Mouse (Mus musculus) heart, embryonic 12.5 days (tissue): ENCODE measurements around the gene Sp140. TPM values are rescaled to one million over a fixed set of nuclear protein-coding genes. Genes with fewer than 3 reads are reported as not detected.
"Not testable (repeated sequence)": the region's sequence is repeated elsewhere in the genome, so short reads cannot be mapped to it uniquely, and the experiment has no call there.

ENCODE experiments used
- ATAC-seq: fragments of 200-750 bp; cut with Nextera tagmentation; 2 replicates; pipeline ENCODE4 v1.8.0; 2017; ENCODE audit warnings: moderate TSS enrichment, moderate library complexity; ENCODE audit not compliant: insufficient number of reproducible peaks, low FRiP score
- H3K27ac ChIP-seq: fragments of 300-500 bp; sonication (generic); 2 replicates; pipeline ENCODE4 v1.5.1; 2016; ENCODE audit warnings: mild to moderate bottlenecking, moderate library complexity; ENCODE audit not compliant: poor library complexity, severe bottlenecking
- H3K27me3 ChIP-seq: fragments of 300-500 bp; sonication (generic); replicated peaks from 2 replicates; pipeline ENCODE4 v1.6.1; 2016; ENCODE audit warnings: mild to moderate bottlenecking, moderate library complexity
- H3K36me3 ChIP-seq: fragments of 300-500 bp; sonication (generic); 2 replicates; pipeline ENCODE4 v1.6.1; 2016; ENCODE audit warnings: mild to moderate bottlenecking, moderate library complexity
- H3K4me1 ChIP-seq: fragments of 300-500 bp; sonication (generic); replicated peaks from 2 replicates; pipeline ENCODE4 v1.6.1; 2016; ENCODE audit warnings: mild to moderate bottlenecking
- H3K4me2 ChIP-seq: fragments of 300-500 bp; sonication (generic); 2 replicates; pipeline ENCODE4 v1.6.1; 2016; ENCODE audit warnings: mild to moderate bottlenecking, moderate library complexity
- H3K4me3 ChIP-seq: fragments of 300-500 bp; sonication (generic); 2 replicates; pipeline ENCODE4 v1.5.1; 2016; ENCODE audit warnings: mild to moderate bottlenecking
- H3K9ac ChIP-seq: fragments of 300-500 bp; sonication (generic); 2 replicates; pipeline ENCODE4 v1.6.1; 2016; ENCODE audit warnings: mild to moderate bottlenecking, moderate library complexity
- H3K9me3 ChIP-seq: fragments of 300-500 bp; sonication (generic); replicated peaks from 2 replicates; pipeline ENCODE4 v1.6.1; 2016; ENCODE audit warnings: mild to moderate bottlenecking, moderate library complexity
- WGBS: fragments of 180-500 bp; shearing (Covaris S2); methylation state at CpG from one replicate; pipeline ENCODE4 v1.1.7; 2016; 5-methylcytosine and 5-hydroxymethylcytosine counted together
- polyA plus RNA-seq: library from polyadenylated mRNA; unstranded; fragments of >200 nt; fragmentation: Nextera tagmentation; extraction: Ambion mirVana; gene quantifications from 2 replicates; pipeline ENCODE4 v1.2.1, GENCODE M21; 2016

The Sp140 gene
- polyA plus RNA-seq, 1 experiment from 2014 or later = 2.1 TPM

DNA sequence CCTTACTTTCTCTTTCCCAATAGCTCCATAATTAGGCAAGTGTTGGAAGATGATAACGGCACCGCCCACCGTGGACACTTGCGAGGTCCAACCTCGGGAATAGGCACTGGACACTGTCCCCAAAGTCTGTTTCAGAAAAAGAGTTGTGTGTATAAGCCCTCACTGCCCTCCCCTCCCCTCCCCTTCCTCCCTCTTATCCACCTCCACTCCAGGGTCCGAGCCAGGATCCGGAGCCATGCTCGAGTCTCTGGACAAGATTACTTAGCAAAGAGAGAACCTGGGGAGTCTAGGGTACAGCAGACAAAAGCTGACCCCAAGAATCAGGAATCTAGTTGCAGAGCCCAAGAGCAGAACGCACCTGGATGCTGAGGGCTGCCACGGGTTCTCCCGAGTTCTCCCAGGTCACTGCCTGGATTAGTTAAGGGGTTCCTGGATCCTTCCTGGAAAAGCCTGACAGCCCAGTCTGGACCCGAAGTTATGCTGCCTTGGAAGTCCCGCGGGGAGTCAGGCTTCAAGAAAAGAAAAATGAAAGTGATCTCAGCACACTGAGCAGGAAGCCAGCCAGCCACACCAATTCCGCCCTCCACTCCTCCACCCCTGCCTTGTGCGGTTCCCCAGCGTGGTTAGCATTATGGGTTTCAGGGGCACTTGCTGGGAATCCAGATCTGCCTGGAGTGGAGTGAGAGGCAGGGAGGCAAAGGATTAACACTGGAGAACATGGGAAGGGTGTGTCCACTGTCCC, 1.7 kb upstream of the Sp140 start, which contains the start of gene Sp110:
Gene Sp110, minus strand, starts transcription at position 547 of the 742 bp plus-strand sequence.
- not testable (repeated sequence) for H3K9me3 ChIP-seq, H3K27ac ChIP-seq, H3K9ac ChIP-seq, ATAC-seq, H3K4me2 ChIP-seq, H3K4me3 ChIP-seq, H3K4me1 ChIP-seq, H3K27me3 ChIP-seq, H3K36me3 ChIP-seq
- WGBS = 62% methylated on average over 17 of the region's 17 CpGs

DNA sequence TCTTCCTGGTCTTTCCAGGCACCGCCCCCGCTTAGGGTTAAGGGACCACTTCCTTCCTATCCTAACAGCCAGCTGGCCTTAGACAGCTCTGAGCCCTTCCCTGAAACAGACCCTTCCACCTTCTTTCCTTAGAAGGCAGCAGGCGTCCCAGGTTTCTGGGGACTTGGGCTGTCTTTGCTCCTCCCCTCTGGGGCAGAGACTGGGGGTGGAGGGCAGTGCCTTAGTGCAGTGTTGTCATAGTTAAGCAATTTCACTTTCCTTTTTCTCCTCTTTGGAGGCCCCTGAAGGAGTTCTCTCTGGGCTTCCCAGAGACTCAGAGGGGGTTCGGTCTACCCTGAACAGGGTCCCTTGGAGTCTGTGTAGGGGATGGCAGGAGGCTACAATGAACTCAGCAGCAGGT, 616 bp downstream of the Sp140 start:
- not testable (repeated sequence) for H3K27me3 ChIP-seq, ATAC-seq, H3K9me3 ChIP-seq, H3K27ac ChIP-seq, H3K36me3 ChIP-seq, H3K4me1 ChIP-seq, H3K9ac ChIP-seq, H3K4me3 ChIP-seq
- H3K4me2 ChIP-seq = 0 out of 2 replicates have a peak overlapping the region, but pooled peaks have one; percentile 15
- WGBS = 52% methylated on average over 4 of the region's 4 CpGs

GRCm38 (mm10) chr1:85604341-85604740, 4.2 kb downstream of the Sp140 start:
- H3K36me3 ChIP-seq, H3K4me2 ChIP-seq, H3K27ac ChIP-seq, H3K9me3 ChIP-seq, ATAC-seq, H3K9ac ChIP-seq, H3K4me1 ChIP-seq, H3K27me3 ChIP-seq, H3K4me3 ChIP-seq: not testable (repeated sequence)
- 78% methylated on average over 1 of the region's 1 CpGs for WGBS

GRCm38 (mm10) chr1:85608361-85608760, 8.2 kb downstream of the Sp140 start:
- not testable (repeated sequence) for H3K27me3 ChIP-seq, H3K27ac ChIP-seq, H3K4me2 ChIP-seq, H3K36me3 ChIP-seq, H3K4me3 ChIP-seq, H3K9ac ChIP-seq, H3K4me1 ChIP-seq, H3K9me3 ChIP-seq, ATAC-seq
- WGBS = 73% methylated on average over 3 of the region's 4 CpGs

- ATAC-seq = not testable (repeated sequence)
These were observed 10.4 kb downstream of the Sp140 start for GRCm38 (mm10) chr1:85610581-85610980.

DNA sequence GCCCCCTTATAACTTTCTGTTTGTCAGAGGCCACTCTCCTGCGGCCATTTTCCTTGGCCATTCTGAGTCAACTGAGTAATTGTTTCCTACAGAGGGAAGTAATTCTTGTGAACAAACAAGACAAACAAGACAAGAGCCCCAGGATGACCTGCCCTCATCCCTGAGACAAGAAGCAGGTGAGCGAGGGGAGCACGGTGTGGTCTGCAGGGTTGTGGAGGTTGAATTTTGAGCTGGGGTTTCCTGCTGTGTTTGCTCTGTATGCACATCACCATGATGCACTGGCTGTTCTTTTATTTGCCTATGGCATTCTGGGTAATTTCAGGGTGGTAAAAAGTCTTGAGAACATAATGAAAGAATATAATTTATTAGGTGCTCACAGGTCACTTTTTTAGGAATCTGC, 14.9 kb downstream of the Sp140 start:
- ATAC-seq, H3K4me1 ChIP-seq, H3K36me3 ChIP-seq, H3K27me3 ChIP-seq, H3K4me3 ChIP-seq, H3K9ac ChIP-seq, H3K9me3 ChIP-seq, H3K27ac ChIP-seq, H3K4me2 ChIP-seq: not testable (repeated sequence)
- 87% methylated on average over 3 of the region's 3 CpGs for WGBS

More at GRCm38 (mm10) chr1:85610581-85610980, 10.4 kb downstream of the Sp140 start:
- not testable (repeated sequence) for H3K27me3 ChIP-seq, H3K36me3 ChIP-seq, H3K4me2 ChIP-seq, H3K9me3 ChIP-seq, H3K4me1 ChIP-seq, H3K4me3 ChIP-seq, H3K27ac ChIP-seq, H3K9ac ChIP-seq
- no CpG with 5 or more reads among the region's 4 CpGs for WGBS

GRCm38 (mm10) chr1:85615819-85616218, 15.6 kb downstream of the Sp140 start:
- H3K4me2 ChIP-seq, H3K4me3 ChIP-seq, H3K27me3 ChIP-seq, H3K27ac ChIP-seq, H3K9me3 ChIP-seq, H3K36me3 ChIP-seq, H3K9ac ChIP-seq, H3K4me1 ChIP-seq, ATAC-seq: not testable (repeated sequence)
- 53% methylated on average over 3 of the region's 3 CpGs for WGBS

- H3K4me2 ChIP-seq, H3K9ac ChIP-seq, H3K9me3 ChIP-seq, H3K27ac ChIP-seq, H3K4me3 ChIP-seq, H3K36me3 ChIP-seq, H3K4me1 ChIP-seq, H3K27me3 ChIP-seq, ATAC-seq: not testable (repeated sequence)
- 53% methylated on average over 4 of the region's 5 CpGs for WGBS
These were observed 17.0 kb downstream of the Sp140 start for GRCm38 (mm10) chr1:85617161-85617560.

DNA sequence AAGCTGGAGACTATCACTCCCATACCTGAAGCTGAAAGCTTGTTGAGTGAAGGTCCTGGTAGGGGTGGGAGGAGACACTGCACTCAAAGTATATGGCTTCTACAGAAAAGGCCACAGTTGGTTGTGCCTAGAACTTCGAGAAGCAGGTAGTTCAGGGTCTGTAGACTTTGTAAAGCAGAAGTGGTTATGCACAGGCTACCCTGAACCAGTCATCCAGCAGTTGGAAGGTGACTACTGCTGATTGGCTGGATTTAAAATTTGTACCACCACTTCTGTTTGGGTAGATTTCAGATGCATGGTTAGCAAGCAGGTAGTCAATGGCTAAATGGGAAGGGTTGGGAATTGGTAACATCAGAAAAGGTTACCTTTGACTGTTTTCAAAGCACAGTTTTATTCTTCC, 18.5 kb downstream of the Sp140 start:
- not testable (repeated sequence) for H3K4me3 ChIP-seq, H3K36me3 ChIP-seq, ATAC-seq, H3K4me1 ChIP-seq, H3K9ac ChIP-seq, H3K4me2 ChIP-seq, H3K27me3 ChIP-seq, H3K27ac ChIP-seq, H3K9me3 ChIP-seq
- WGBS = 52% methylated on average over 1 of the region's 1 CpGs

GRCm38 (mm10) chr1:85636936-85637335, 36.8 kb downstream of the Sp140 start:
- not testable (repeated sequence) for H3K4me3 ChIP-seq, H3K4me2 ChIP-seq, H3K9me3 ChIP-seq, ATAC-seq, H3K4me1 ChIP-seq, H3K27me3 ChIP-seq, H3K9ac ChIP-seq, H3K27ac ChIP-seq, H3K36me3 ChIP-seq
- WGBS = 59% methylated on average over 3 of the region's 3 CpGs

DNA sequence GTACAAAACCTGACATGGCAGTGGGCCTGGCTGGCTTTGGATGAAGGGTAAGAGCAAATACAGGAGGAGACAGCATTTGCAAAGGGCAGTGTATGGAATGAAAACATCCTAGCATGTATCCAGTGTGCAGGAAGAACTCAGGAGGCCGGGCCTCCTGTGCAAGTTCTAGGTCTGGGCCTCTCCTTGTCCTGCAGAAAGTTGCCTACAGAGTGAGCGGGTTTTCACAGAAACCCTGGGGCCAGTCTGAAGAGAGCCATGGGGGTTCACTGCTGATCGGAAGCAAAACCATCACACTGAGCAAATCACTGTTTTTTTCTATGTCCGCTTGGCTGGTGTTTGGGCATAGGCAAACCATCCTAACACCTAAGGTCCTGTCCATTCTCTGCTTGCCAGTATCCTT, 38.0 kb downstream of the Sp140 start:
- not testable (repeated sequence) for H3K4me2 ChIP-seq, ATAC-seq, H3K9ac ChIP-seq, H3K4me3 ChIP-seq, H3K36me3 ChIP-seq, H3K27me3 ChIP-seq, H3K4me1 ChIP-seq, H3K27ac ChIP-seq, H3K9me3 ChIP-seq
- 71% methylated on average over 4 of the region's 4 CpGs for WGBS

DNA sequence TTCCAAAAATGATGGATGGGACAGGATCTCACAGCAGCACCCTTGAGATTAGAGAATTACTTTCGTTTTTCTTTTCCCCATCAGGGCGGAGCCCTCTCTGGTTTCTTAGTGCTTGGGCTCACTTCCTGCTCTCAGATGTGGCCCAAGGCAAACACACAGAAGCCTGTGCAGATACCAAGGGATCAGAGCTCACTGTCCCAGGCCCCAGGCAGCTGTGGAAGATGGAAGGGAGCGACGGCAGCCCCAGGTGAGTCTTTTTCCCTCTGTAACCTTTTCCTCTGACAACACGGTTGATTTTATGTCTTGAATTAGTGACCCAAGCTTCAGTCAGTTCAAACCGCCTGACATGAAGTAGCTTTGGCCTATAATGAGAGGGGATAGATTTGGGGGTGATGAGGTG, 49.7 kb downstream of the Sp140 start, which contains the start of gene Sp100:
Gene Sp100, plus strand, starts transcription at position 108 of the 400 bp plus-strand sequence.
- WGBS = 54% methylated on average over 6 of the region's 6 CpGs
- not testable (repeated sequence) for H3K4me3 ChIP-seq, H3K9me3 ChIP-seq, H3K27me3 ChIP-seq, H3K9ac ChIP-seq, ATAC-seq, H3K27ac ChIP-seq, H3K4me1 ChIP-seq, H3K36me3 ChIP-seq, H3K4me2 ChIP-seq
